Mouse (Mus musculus) right cerebral cortex, postnatal 25 days (tissue): Measurements from ENCODE around the gene Nlrp4c.
"Not testable (repeated sequence)": the region's sequence is repeated elsewhere in the genome, so short reads cannot be mapped to it uniquely, and the experiment has no call there.

Experiments used
- DNase-seq: peaks from one replicate; pipeline ENCODE4 v3.0.0; 2022

Gene Nlrp4c

GRCm38 (mm10) chr7:6044861-6045260 lies at the start of gene Nlrp4c:
TSS of gene Nlrp4c (plus strand) at chr7:6045161.
- DNase-seq = no peak

- no peak for DNase-seq
Measured at GRCm38 (mm10) chr7:6010910-6011309, 34.1 kb upstream of the Nlrp4c start, which contains the start of gene Vmn1r65. TSS of gene Vmn1r65 (minus strand) at chr7:6011010.

- DNase-seq = no peak
Measured at GRCm38 (mm10) chr7:6119501-6119900, 74.5 kb downstream of the Nlrp4c start.

- not testable (repeated sequence) for DNase-seq
Measured at GRCm38 (mm10) chr7:6120104-6120503, 75.1 kb downstream of the Nlrp4c start.

GRCm38 (mm10) chr7:6121128-6121527 lies 76.2 kb downstream of the Nlrp4c start:
- not testable (repeated sequence) for DNase-seq

GRCm38 (mm10) chr7:6126690-6127448 lies 81.9 kb downstream of the Nlrp4c start:
- peak; percentile 83 for DNase-seq

- peak; percentile 2 for DNase-seq
Measured at GRCm38 (mm10) chr7:6130346-6130745, 85.4 kb downstream of the Nlrp4c start.

GRCm38 (mm10) chr7:6132646-6133045 lies 87.7 kb downstream of the Nlrp4c start:
- DNase-seq = peak; percentile 3

GRCm38 (mm10) chr7:6136497-6136896 lies 91.5 kb downstream of the Nlrp4c start:
- no peak for DNase-seq

GRCm38 (mm10) chr7:6139295-6139694 lies 94.3 kb downstream of the Nlrp4c start:
- no peak for DNase-seq

- no peak for DNase-seq
Measured at GRCm38 (mm10) chr7:6143991-6144531, 99.1 kb downstream of the Nlrp4c start.

GRCm38 (mm10) chr7:6145423-6146188 lies 100.6 kb downstream of the Nlrp4c start:
- DNase-seq = no peak

- no peak for DNase-seq
Measured at GRCm38 (mm10) chr7:6146194-6146981, 101.4 kb downstream of the Nlrp4c start.

- no peak for DNase-seq
Measured at GRCm38 (mm10) chr7:6146982-6147325, 102.0 kb downstream of the Nlrp4c start.

GRCm38 (mm10) chr7:6147688-6148087 lies 102.7 kb downstream of the Nlrp4c start:
- DNase-seq = no peak

GRCm38 (mm10) chr7:6151266-6151665 lies 106.3 kb downstream of the Nlrp4c start:
- DNase-seq = no peak

- DNase-seq = no peak
Measured at GRCm38 (mm10) chr7:6152036-6152435, 107.1 kb downstream of the Nlrp4c start.

- DNase-seq = no peak
Measured at GRCm38 (mm10) chr7:6153131-6153530, 108.2 kb downstream of the Nlrp4c start.

GRCm38 (mm10) chr7:6154164-6154563 lies 109.2 kb downstream of the Nlrp4c start:
- no peak for DNase-seq
